Mouse (Mus musculus): ENCODE measurements at regions not wholly inside any gene's neighbourhood (a gene's known extent, or its start where the extent isn't known, plus 50 kb on each side); places are given as distances from the start of the nearest gene placed in this dataset.
"Not testable (repeated sequence)": the region's sequence is repeated elsewhere in the genome, so short reads cannot be mapped to it uniquely, and the experiment has no call there.

- not testable (repeated sequence) for TF ChIP-seq CTCF, POLR2A (IDR thresholded peaks at IDR 0.05; ENCODE audit: insufficient read depth, low read depth, low read length)
Observed at GRCm38 (mm10) chr12:21529367-21529766, 111.9 kb upstream of the Ywhaq start.
